Mouse (Mus musculus): ENCODE data around the gene Hoxc6. TPM values are rescaled to one million over a fixed set of nuclear protein-coding genes. Genes with fewer than 3 reads are reported as not detected.

The Hoxc6 gene
- polyA plus RNA-seq, 1 experiment from 2014 or later: 0.43 TPM

DNA sequence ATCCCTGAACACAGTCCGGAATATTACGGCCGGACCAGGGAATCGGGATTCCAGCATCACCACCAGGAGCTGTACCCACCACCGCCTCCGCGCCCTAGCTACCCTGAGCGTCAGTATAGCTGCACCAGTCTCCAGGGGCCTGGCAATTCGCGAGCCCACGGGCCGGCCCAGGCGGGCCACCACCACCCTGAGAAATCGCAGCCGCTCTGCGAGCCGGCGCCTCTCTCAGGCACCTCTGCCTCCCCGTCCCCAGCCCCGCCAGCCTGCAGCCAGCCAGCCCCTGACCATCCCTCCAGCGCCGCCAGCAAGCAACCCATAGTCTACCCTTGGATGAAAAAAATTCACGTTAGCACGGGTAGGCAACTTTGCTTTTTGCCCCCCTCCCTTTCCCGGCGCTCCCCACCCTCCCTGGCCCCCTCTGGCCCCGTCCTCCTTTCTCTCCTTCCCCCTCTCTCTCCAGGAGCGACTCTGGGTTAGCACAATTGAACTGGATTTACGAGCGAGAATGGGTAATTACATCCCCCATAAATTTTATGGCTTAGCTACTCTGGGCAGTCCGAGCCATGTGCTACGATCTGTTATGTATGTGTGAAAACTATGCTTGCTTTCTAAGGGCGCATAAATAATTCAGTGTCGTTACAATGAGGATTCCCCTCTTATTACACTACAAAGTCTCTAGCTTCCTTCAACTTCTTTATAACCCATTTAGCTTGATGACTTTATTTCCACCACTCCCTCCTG is 36.9 kb downstream of the Hoxc6 start:
- under 1% methylated on average over 34 of the region's 34 CpGs for WGBS
- Histone ChIP-seq H3K9me3 (replicated peaks) (no peaks in the 10 kb centered on the region), H3K4me2 (peak overlapping the region; percentile 51), H3K27ac (no peak overlapping the region), H3K9ac (peak overlapping the region; percentile 23; the same call in 1 of the 2 replicates), H3K4me3 (peak overlapping the region; percentile 42), H3K27me3 (peaks cover 98% of the 10 kb centered on the region), H3K4me1 (replicated peaks) (peaks cover 9% of the 10 kb centered on the region), H3K36me3 (no peaks in the 10 kb centered on the region)
- ATAC-seq (replicated peaks; ENCODE audit: insufficient number of reproducible peaks, insufficient read depth, low FRiP score, low read depth): no peak

DNA sequence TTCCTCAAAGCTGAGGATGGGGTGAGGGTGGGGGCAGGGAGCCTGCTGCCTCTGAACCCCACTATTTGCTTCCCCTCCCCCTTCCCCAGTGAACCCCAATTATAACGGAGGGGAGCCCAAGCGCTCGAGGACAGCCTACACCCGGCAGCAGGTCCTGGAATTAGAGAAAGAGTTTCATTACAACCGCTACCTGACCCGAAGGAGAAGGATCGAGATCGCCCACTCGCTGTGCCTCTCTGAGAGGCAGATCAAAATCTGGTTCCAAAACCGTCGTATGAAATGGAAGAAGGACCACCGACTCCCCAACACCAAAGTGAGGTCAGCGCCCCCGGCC is 37.5 kb downstream of the Hoxc6 start:
- no peak for ATAC-seq (replicated peaks; ENCODE audit: insufficient number of reproducible peaks, insufficient read depth, low FRiP score, low read depth)
- 2% methylated on average over 14 of the region's 14 CpGs for WGBS
- peak overlapping the region; percentile 42; the same call in 1 of the 2 replicates for H3K4me3 ChIP-seq
- no peaks in the 10 kb centered on the region for H3K9me3 ChIP-seq (replicated peaks)
- no peak overlapping the region for H3K27ac ChIP-seq
- H3K36me3 ChIP-seq: no peaks in the 10 kb centered on the region
- H3K9ac ChIP-seq: no peak overlapping the region
- peaks cover 9% of the 10 kb centered on the region for H3K4me1 ChIP-seq (replicated peaks)
- H3K4me2 ChIP-seq: no peak overlapping the region
- H3K27me3 ChIP-seq: peaks cover 98% of the 10 kb centered on the region

DNA sequence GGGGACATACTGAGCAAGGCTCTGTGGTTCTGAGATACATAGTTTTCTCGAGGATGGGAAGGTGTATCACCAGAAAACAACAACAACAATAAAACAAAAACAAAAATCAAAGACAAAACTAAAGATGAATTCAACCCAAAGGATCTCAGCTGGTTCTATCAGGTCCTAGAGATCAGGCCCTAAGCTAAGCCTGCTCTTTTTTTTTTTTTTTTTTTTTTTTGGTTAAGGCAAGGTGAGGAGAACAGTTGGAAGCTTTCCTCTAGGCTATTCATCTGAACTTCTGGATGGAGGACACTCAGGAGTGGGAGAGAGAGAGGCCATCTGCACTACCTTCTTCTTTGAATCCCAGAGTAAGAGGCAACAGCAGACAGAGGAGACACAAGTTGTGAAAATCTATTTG is 39.5 kb downstream of the Hoxc6 start:
- Histone ChIP-seq H3K27ac (no peak overlapping the region), H3K36me3 (no peaks in the 10 kb centered on the region), H3K4me3 (no peak overlapping the region), H3K4me1 (replicated peaks) (peaks cover 9% of the 10 kb centered on the region), H3K9ac (no peak overlapping the region), H3K27me3 (peaks cover 98% of the 10 kb centered on the region), H3K9me3 (replicated peaks) (no peaks in the 10 kb centered on the region), H3K4me2 (no peak overlapping the region)
- WGBS: 17% methylated on average over 1 of the region's 1 CpGs
- ATAC-seq (replicated peaks; ENCODE audit: insufficient number of reproducible peaks, insufficient read depth, low FRiP score, low read depth): no peak

DNA sequence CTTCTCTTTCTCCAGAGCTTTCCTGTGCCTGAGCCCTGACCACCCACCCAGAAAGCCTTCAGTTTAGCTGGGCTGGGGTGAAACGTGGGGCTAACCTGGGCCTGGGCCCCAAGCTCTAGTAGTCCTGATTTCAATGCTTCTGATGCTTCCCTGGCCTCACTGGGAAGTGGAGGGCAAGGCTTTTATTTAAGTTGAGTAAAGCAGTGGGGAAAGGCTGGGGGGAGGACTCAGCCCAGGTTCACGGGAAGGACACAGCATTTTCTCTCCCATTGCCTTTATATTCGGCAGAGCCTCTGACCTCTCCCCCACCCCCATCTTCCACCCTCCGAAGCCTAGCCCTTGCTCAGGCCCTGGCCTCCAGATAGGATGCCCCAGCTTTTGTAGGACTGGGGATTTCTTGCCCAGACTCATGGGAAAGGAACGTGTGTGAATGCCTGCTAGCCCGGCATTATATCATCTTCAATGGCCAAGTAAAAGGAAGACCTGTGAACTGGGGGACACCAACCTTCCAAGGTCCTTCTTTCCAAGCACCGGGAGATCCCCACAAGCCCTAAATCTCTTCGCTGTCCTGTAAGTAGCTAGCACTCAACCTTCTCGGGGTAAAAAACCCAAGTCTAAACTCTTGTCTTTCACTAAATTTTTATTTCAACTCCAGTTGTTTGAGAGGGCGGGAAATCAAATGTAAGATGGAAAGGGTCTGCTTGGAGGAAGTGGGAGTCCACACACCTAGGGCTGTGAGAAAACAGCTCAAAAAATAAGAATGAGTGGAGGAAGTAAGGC is 40.8 kb downstream of the Hoxc6 start:
- no peak overlapping the region for H3K27ac ChIP-seq
- ATAC-seq (replicated peaks; ENCODE audit: insufficient number of reproducible peaks, insufficient read depth, low FRiP score, low read depth): no peak
- H3K4me1 ChIP-seq (replicated peaks): peaks cover 9% of the 10 kb centered on the region
- 22% methylated on average over 10 of the region's 10 CpGs for WGBS
- no peak overlapping the region for H3K4me2 ChIP-seq
- no peaks in the 10 kb centered on the region for H3K9me3 ChIP-seq (replicated peaks)
- no peak overlapping the region for H3K4me3 ChIP-seq
- no peak overlapping the region for H3K9ac ChIP-seq
- peaks cover 100% of the 10 kb centered on the region for H3K27me3 ChIP-seq
- H3K36me3 ChIP-seq: no peaks in the 10 kb centered on the region

DNA sequence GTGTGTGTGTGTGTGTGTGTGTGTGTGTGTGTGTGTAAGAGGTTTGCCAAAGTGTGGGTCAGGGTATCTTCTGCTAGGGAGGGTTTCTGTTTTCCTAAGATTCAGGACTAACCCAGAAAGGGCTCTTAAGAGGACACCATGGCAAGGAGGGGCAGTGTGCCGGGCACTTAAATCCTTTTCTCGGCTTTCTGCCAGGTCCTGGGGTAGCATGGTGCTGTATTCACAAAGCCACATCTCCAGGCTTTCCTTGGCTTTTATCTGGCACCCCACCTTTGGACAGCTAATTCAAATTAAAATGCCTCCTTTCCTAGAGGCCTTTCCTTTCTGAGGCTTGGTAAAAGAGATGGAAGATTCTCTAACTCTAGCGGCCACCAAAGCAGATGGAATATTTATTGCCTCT is 41.6 kb downstream of the Hoxc6 start:
- H3K36me3 ChIP-seq: no peaks in the 10 kb centered on the region
- peaks cover 100% of the 10 kb centered on the region for H3K27me3 ChIP-seq
- WGBS: 16% methylated on average over 3 of the region's 3 CpGs
- H3K9ac ChIP-seq: no peak overlapping the region
- no peak overlapping the region for H3K27ac ChIP-seq
- H3K4me3 ChIP-seq: no peak overlapping the region
- H3K9me3 ChIP-seq (replicated peaks): no peaks in the 10 kb centered on the region
- ATAC-seq (replicated peaks; ENCODE audit: insufficient number of reproducible peaks, insufficient read depth, low FRiP score, low read depth): no peak
- peaks cover 4% of the 10 kb centered on the region; the same call in 1 of the 2 replicates for H3K4me1 ChIP-seq (replicated peaks)
- H3K4me2 ChIP-seq: no peak overlapping the region

DNA sequence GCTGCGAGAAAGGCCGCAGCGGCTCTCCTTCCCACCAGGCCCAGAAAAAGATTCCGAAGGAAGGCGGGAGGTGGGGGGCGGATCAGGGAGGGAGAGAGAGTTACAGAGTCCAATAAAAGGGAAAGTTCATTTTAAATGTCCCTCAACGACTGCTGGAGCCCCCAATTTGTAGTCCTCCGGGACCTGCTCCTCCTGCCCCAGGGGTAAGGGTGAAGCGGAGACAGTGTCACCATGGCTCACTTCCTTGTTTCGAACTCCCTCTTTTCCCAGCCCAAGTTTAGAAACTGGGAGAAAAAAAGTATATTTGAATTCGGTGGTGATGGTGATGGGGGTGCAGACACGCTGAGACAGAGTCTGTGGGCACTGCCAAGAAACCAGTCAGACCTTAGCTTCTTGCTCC is 42.5 kb downstream of the Hoxc6 start:
- 11% methylated on average over 12 of the region's 12 CpGs for WGBS
- H3K4me2 ChIP-seq: no peak overlapping the region
- H3K4me1 ChIP-seq (replicated peaks): no peaks in the 10 kb centered on the region

DNA sequence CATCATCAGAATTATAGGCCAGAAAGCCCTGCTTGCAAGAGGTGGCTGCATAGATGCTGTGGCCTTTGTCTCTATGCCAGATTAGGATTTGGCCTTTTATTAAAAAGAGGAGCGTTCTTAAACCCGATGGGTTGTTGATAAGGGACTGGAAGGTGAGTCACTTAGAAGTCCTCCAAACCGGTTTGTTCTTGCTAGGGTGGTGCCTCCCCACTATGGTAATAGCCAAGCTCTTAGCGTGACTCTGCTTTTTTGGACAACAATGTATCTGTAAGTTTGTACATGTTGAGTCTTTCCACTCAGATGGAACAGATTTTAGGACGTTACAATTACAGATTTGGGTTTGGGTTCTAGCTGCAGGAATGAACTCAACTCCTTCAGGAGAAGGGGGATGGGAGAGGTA is 43.6 kb downstream of the Hoxc6 start:
- 29% methylated on average over 5 of the region's 5 CpGs for WGBS
- no peaks in the 10 kb centered on the region for H3K4me1 ChIP-seq (replicated peaks)
- ATAC-seq (replicated peaks; ENCODE audit: insufficient number of reproducible peaks, insufficient read depth, low FRiP score, low read depth): no peak
- H3K9ac ChIP-seq: no peak overlapping the region
- H3K4me3 ChIP-seq: no peak overlapping the region
- H3K36me3 ChIP-seq: no peaks in the 10 kb centered on the region
- no peaks in the 10 kb centered on the region for H3K9me3 ChIP-seq (replicated peaks)
- no peak overlapping the region for H3K27ac ChIP-seq
- peaks cover 99% of the 10 kb centered on the region for H3K27me3 ChIP-seq
- H3K4me2 ChIP-seq: no peak overlapping the region

More for the DNA sequence above, 42.5 kb downstream of the Hoxc6 start:
- Histone ChIP-seq H3K27me3 (peaks cover 100% of the 10 kb centered on the region), H3K9me3 (replicated peaks) (no peaks in the 10 kb centered on the region), H3K27ac (no peak overlapping the region), H3K9ac (no peak overlapping the region), H3K4me3 (no peak overlapping the region), H3K36me3 (no peaks in the 10 kb centered on the region)
- no peak for ATAC-seq (replicated peaks; ENCODE audit: insufficient number of reproducible peaks, insufficient read depth, low FRiP score, low read depth)

DNA sequence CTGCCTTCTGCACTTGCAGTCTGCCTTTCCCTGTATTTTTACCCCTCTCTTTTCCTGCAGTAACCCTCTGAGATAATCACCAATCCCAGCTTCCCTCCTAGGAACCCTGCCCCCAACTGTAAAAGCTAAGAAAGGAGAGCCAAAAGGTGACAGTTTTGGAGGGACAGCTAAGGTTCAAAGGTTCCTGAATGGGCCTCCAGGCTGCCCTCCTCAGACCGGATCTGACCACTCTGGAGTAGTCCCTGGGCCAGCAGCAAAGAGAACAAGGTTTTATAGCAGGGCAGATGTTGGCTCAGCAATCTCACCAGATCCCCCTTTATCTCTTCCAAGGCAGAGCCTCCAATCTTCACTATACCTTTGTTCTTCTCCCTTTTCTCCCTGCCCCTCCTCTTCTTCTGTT is 44.2 kb downstream of the Hoxc6 start:
- no peaks in the 10 kb centered on the region for H3K9me3 ChIP-seq (replicated peaks)
- ATAC-seq (replicated peaks; ENCODE audit: insufficient number of reproducible peaks, insufficient read depth, low FRiP score, low read depth): no peak
- H3K4me3 ChIP-seq: no peak overlapping the region
- WGBS: 8% methylated on average over 1 of the region's 1 CpGs
- no peak overlapping the region for H3K27ac ChIP-seq
- H3K9ac ChIP-seq: no peak overlapping the region
- H3K27me3 ChIP-seq: peaks cover 98% of the 10 kb centered on the region
- H3K36me3 ChIP-seq: no peaks in the 10 kb centered on the region
- no peaks in the 10 kb centered on the region for H3K4me1 ChIP-seq (replicated peaks)
- H3K4me2 ChIP-seq: no peak overlapping the region

DNA sequence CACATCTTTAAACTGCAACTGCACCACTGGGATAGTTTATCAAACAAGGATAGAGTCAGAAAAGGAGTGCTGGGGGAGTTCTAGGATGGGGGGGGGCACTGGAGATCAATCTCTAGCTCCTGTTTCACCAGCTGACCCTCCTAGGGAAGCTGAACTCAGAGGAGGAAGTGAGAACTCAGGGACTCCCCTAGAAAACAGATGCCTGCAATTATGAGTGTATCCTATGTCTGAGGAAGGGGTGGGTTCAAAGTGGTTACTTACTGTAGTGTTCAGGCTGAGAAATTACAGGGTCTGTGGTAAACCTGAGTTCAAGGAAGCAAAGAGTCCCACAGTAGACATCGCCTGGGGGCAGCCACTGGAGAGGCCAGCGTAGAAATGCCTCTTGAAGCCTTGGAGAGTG is 53.6 kb downstream of the Hoxc6 start:
- Histone ChIP-seq H3K36me3 (no peaks in the 10 kb centered on the region), H3K4me1 (replicated peaks) (no peaks in the 10 kb centered on the region), H3K4me3 (no peak overlapping the region), H3K9ac (no peak overlapping the region), H3K27me3 (peaks cover 93% of the 10 kb centered on the region), H3K9me3 (replicated peaks) (no peaks in the 10 kb centered on the region), H3K27ac (no peak overlapping the region), H3K4me2 (no peak overlapping the region)
- no peak for ATAC-seq (replicated peaks; ENCODE audit: insufficient number of reproducible peaks, insufficient read depth, low FRiP score, low read depth)
- WGBS: 70% methylated on average over 2 of the region's 2 CpGs

DNA sequence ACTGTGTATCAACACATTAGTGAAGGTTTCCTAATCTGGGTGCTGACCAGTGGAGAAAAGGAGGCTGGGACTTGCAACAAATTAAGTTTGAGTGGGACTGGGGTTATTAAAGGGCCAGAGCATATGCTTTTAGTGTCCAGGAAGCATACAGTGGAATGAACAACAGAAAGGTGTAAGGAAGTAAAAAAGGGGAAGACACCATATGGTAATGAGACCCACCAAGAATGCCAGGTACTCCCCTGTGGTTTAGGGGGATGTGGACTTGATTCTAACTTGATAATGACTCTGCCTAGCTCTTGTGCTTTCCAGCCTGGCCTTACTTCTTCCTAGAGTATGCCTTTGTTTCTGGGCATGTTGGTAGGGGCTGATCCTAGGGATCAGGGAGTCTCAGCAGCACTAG is 55.2 kb downstream of the Hoxc6 start:
- Histone ChIP-seq H3K4me3 (no peak overlapping the region), H3K4me2 (no peak overlapping the region), H3K4me1 (replicated peaks) (no peaks in the 10 kb centered on the region), H3K36me3 (no peaks in the 10 kb centered on the region), H3K9me3 (replicated peaks) (no peaks in the 10 kb centered on the region), H3K27me3 (peaks cover 92% of the 10 kb centered on the region), H3K9ac (no peak overlapping the region), H3K27ac (no peak overlapping the region)
- ATAC-seq (replicated peaks; ENCODE audit: insufficient number of reproducible peaks, insufficient read depth, low FRiP score, low read depth): no peak

DNA sequence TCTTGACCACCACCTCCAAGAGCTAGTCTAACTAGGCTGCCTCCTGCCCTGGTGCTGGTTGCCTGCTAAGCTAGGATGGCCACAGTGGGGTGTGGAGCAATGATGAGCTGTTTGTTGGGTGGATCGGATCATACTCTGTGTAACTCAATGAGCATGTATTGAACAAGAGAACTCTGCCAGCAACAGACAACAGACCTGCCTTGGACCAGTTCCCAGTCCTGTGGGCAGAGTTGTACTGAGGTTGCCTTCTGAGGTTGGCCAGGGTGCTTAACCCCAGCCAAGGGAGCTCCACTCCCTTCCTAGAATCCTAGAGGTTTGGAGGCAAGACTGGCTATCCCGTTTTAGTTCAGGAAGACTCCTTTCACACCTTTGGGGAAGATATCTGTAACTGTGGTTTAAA is 58.3 kb downstream of the Hoxc6 start:
- H3K27me3 ChIP-seq: peaks cover 93% of the 10 kb centered on the region
- H3K4me2 ChIP-seq: no peak overlapping the region
- H3K9me3 ChIP-seq (replicated peaks): no peaks in the 10 kb centered on the region
- H3K9ac ChIP-seq: no peak overlapping the region
- H3K4me3 ChIP-seq: no peak overlapping the region
- ATAC-seq (replicated peaks; ENCODE audit: insufficient number of reproducible peaks, insufficient read depth, low FRiP score, low read depth): no peak
- no peak overlapping the region for H3K27ac ChIP-seq
- H3K36me3 ChIP-seq: no peaks in the 10 kb centered on the region
- WGBS: 35% methylated on average over 2 of the region's 2 CpGs
- H3K4me1 ChIP-seq (replicated peaks): peaks cover 9% of the 10 kb centered on the region

DNA sequence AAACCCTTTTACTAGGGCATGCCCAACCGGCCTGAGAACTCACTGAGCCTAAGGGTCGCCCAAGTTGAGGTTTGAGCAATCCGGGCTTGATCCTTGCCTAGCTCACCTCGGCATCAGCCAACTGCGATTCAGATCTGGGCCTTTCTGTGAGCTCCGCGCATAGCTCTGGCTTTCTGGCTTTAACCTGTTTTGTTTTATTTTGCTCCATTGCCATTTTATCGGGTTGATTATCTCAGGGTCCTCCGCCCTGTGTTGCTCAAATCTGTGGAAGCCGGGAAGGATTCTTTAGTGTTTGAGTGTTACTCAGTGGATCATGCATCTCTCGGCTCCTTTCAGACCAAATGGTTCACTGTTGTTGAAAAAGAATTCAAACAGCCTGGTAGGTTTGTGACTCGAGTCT is 60.7 kb downstream of the Hoxc6 start:
- H3K27ac ChIP-seq: no peak overlapping the region
- ATAC-seq (replicated peaks; ENCODE audit: insufficient number of reproducible peaks, insufficient read depth, low FRiP score, low read depth): no peak
- 11% methylated on average over 12 of the region's 12 CpGs for WGBS
- H3K4me1 ChIP-seq (replicated peaks): peaks cover 11% of the 10 kb centered on the region
- H3K36me3 ChIP-seq: no peaks in the 10 kb centered on the region
- H3K4me2 ChIP-seq: no peak overlapping the region
- peaks cover 96% of the 10 kb centered on the region for H3K27me3 ChIP-seq
- no peak overlapping the region for H3K4me3 ChIP-seq
- no peak overlapping the region for H3K9ac ChIP-seq
- H3K9me3 ChIP-seq (replicated peaks): no peaks in the 10 kb centered on the region

Data from heart, embryonic 15.5 days (tissue).